Mouse (Mus musculus) monocyte, adult 5-6 weeks (primary cell): ENCODE measurements around the gene Itpk1. TPM values are rescaled to one million over a fixed set of nuclear protein-coding genes. Genes with fewer than 3 reads are reported as not detected.

Experiments used
- ATAC-seq: fragments of 153-309, 156-312 bp; replicated peaks from 2 replicates; pipeline ENCODE4 v1.8.0; 2017; ENCODE audit warnings: mild to moderate bottlenecking; ENCODE audit not compliant: low TSS enrichment, insufficient number of reproducible peaks, severe bottlenecking, poor library complexity, low FRiP score
- total RNA-seq: library from RNA; stranded (forward); fragments of 200-1000, 200-491, 200-594 nt; gene quantifications from 3 replicates; pipeline ENCODE4 v1.2.3, GENCODE M21; 2017

Gene Itpk1
- total RNA-seq, 1 experiment from 2014 or later, result 21.2 TPM

- ATAC-seq, result no peak
These were observed 159.6 kb downstream of the Itpk1 start for GRCm38 (mm10) chr12:102545122-102545521.

GRCm38 (mm10) chr12:102541168-102541567, 163.6 kb downstream of the Itpk1 start:
- ATAC-seq, result no peak

DNA sequence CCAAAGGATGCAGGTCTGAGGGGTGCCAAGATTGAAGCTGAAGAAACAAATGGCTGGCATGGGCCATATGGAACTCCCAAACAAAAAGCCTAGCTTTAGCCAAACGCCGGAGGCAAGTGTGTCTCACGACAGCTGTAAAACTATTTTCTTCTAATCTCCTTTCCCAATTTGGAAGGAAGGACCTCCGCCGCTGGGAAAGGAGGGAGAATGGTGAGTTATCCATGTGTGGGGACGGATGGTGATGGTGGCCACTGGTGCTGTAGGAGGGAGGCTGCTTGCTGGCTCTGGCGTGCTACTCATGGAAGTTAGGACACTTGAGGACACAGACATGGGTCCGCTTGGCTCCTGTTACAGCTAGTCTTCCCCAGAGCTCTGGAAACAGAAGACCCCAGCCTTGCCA, 164.5 kb downstream of the Itpk1 start:
- no peak for ATAC-seq

DNA sequence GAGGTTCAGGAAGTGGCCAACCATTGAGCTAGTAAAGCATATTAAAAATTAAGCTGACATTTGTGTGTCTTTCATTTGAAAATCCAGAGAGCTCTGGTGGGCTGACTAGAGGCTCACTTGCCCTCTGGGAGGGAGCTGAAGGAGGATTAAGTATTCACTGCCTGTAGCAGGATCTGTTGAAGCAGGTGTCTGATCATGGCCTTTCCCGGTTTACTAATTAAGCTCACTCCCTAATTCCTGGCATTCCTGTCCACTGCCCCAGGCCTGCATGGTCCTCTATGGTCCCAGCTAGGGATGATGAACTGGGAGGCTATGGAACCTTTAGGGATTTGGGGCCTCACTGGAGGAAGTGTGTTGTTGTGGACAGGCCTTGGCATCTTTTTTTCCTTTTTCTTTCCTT, 168.9 kb downstream of the Itpk1 start:
- ATAC-seq, result no peak

- no peak for ATAC-seq
These were observed 176.7 kb downstream of the Itpk1 start for GRCm38 (mm10) chr12:102527989-102528388.

GRCm38 (mm10) chr12:102524760-102525159, 180.0 kb downstream of the Itpk1 start:
- no peak for ATAC-seq

DNA sequence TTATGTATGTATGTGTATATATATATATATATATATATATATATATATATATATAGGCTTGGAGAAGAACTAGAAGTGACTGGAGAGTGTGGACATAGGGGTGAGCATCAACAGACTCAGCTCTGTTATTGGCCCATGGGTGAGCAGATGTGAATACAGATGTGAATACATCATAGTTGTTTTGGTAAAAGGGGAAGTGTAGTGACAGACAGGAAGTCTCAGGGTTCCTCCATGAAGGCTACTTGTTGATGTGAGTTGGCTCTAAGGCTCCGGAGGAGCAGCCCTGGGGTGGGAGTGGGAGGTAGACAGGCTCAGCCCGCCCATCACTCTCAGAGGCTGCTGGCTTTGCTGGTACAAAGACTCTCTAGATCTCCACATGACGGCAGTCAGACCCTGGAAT, 180.5 kb downstream of the Itpk1 start:
- ATAC-seq, result no peak; the same call in 1 of the 2 replicates

- no peak for ATAC-seq
These were observed 182.9 kb downstream of the Itpk1 start for GRCm38 (mm10) chr12:102521777-102522319.

DNA sequence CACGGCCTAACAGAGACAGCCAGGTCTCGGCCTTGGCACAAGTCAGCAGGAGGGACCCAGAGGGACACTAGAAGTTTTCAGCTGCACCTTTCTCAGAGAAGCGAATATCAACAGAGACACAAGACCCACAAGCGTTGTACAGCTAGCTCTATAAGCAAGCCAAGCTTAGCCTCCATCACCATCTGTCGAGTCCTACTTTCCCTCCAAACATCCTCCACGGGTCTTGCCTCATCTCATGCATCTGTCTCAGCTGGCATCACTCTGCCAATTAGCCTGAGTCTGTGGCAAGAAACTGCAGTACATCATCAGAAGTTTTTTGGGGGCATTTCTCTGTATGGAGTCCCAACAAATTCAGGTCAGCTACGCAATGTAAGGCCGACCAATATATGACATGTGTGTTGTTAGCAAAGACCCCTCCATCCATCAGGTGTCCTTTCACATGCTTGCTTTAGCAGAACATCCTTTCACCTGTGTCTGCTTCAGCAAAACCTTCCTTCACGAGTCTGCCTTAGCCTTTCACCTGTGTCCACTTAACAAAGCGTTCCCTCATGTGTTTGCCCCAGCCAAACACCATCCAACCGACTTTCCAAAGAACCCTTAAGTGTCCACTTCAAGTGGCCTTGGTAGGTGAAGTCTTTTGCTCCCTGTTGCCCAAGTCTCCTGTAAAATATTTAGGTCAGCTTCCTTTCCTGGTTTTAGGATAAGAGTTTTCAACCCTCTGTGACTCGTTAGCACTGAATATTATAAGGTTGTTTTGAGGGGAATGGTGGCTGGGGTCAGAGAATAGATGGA, 184.6 kb downstream of the Itpk1 start:
- no peak for ATAC-seq

Other genes with a start within 250 kb of the Itpk1 start
- 57.5 to 95.6 TPM (median 78.2 TPM) in 3 replicates for gene Golga5, start 235.8 kb downstream of the Itpk1 start, total RNA-seq
- not detected in 3 replicates for gene Chga, start 150.0 kb downstream of the Itpk1 start, total RNA-seq
- gene Moap1, start 38.7 kb upstream of the Itpk1 start, total RNA-seq, result 3.3 to 8.5 TPM (median 4.2 TPM) in 3 replicates
- 15.3 to 22.6 TPM (median 18.9 TPM) in 3 replicates for gene Tmem251, start 38.8 kb upstream of the Itpk1 start, total RNA-seq
- not detected in 3 replicates for gene Gm28051, start 52.8 kb upstream of the Itpk1 start, total RNA-seq
- 18.9 to 33.7 TPM (median 25.4 TPM) in 3 replicates for gene Gon7, start 52.9 kb upstream of the Itpk1 start, total RNA-seq
- gene Ubr7, start 53.0 kb upstream of the Itpk1 start, total RNA-seq, result 26.8 to 31.2 TPM (median 27.0 TPM) in 3 replicates
- 2.5 to 8.0 TPM (median 2.5 TPM) in 3 replicates for gene Gm20604, start 53.7 kb upstream of the Itpk1 start, total RNA-seq
- gene Btbd7, start 173.5 kb upstream of the Itpk1 start, total RNA-seq, result 27.2 to 52.0 TPM (median 37.5 TPM) in 3 replicates
- gene Cox8c, start 194.4 kb upstream of the Itpk1 start, total RNA-seq, result not detected in 3 replicates
- 0.19 TPM in 1 of 3 replicates, not detected in the others for gene Unc79, start 243.9 kb upstream of the Itpk1 start, total RNA-seq